Mouse (Mus musculus) G1E (cell line): ENCODE results near the gene Rprd2. TPM values are rescaled to one million over a fixed set of nuclear protein-coding genes. Genes with fewer than 3 reads are reported as not detected.

ENCODE experiments used
- ATAC-seq: 2 replicates; pipeline ENCODE4 v1.8.0; 2016; ENCODE audit warnings: mild to moderate bottlenecking; ENCODE audit not compliant: insufficient number of reproducible peaks, poor library complexity, low FRiP score, severe bottlenecking; ENCODE audit errors: extremely low read depth
- DNase-seq: peaks from one replicate; pipeline ENCODE4 v3.0.0; 2012; ENCODE audit warnings: low spot score
- H3K27me3 ChIP-seq: 2 replicates; pipeline ENCODE4 v1.6.1; 2012; ENCODE audit warnings: mild to moderate bottlenecking, low read length, inconsistent platforms; ENCODE audit not compliant: insufficient read depth
- H3K36me3 ChIP-seq: replicated peaks from 2 replicates; pipeline ENCODE3; 2012; ENCODE audit warnings: mild to moderate bottlenecking, inconsistent platforms
- H3K4me1 ChIP-seq: 2 replicates; pipeline ENCODE4 v1.6.1; 2012; ENCODE audit warnings: low read depth, low read length, inconsistent platforms, mixed read lengths; ENCODE audit not compliant: insufficient read depth
- H3K4me3 ChIP-seq: 2 replicates; pipeline ENCODE4 v1.5.1; 2012; ENCODE audit warnings: low read depth, mild to moderate bottlenecking, inconsistent platforms, low read length, moderate library complexity, mixed read lengths
- H3K9me3 ChIP-seq: replicated peaks from 2 replicates; pipeline ENCODE4 v1.6.1; 2012; ENCODE audit warnings: inconsistent platforms
- CTCF ChIP-seq: IDR thresholded peaks from 2 replicates; pipeline ENCODE4 v1.5.1; 2012; ENCODE audit warnings: low read depth, low read length, inconsistent platforms, mixed read lengths
- GATA1 ChIP-seq: IDR thresholded peaks from 2 replicates; pipeline ENCODE4 v1.6.1; 2012; ENCODE audit warnings: borderline replicate concordance, low read length, inconsistent platforms, mixed read lengths
- GATA2 ChIP-seq: IDR thresholded peaks from 2 replicates; pipeline ENCODE4 v1.6.1; 2012; ENCODE audit warnings: low read depth, low read length, inconsistent platforms, borderline replicate concordance
- POLR2AphosphoS5 ChIP-seq: IDR thresholded peaks from 2 replicates; pipeline ENCODE4 v1.6.1; 2012; ENCODE audit warnings: low read depth, low read length, inconsistent platforms; ENCODE audit not compliant: insufficient replicate concordance
- TAL1 ChIP-seq: conservative IDR thresholded peaks from 2 replicates; pipeline ENCODE4 v1.6.1; 2012; ENCODE audit warnings: low read depth, low read length, inconsistent platforms, mixed read lengths
- polyA plus RNA-seq: library from polyadenylated mRNA; stranded (reverse); fragments of >175 nt; gene quantifications from 2 replicates; pipeline ENCODE4 v1.2.3, GENCODE M21; 2012
- total RNA-seq, 2 experiments: library from RNA; stranded (forward) in 1 of 2; stranded (reverse) in 1 of 2; fragments of 200-1000 nt in 1 of 2; fragments of >200 nt in 1 of 2; fragmentation: Nextera tagmentation in 1 of 2; gene quantifications; 2 replicates each; pipeline ENCODE4 v1.2.3; 2014 to 2017

The Rprd2 gene
- total and polyA plus RNA-seq, 3 experiments = 9.1 to 116 (median 28.0) TPM

GRCm38 (mm10) chr3:95732744-95733521 is 85.7 kb downstream of the Rprd2 start:
- Histone ChIP-seq H3K36me3 (peaks cover 39% of the 10 kb centered on the region), H3K4me3 (peak overlapping the region; percentile 25; the same call in 1 of the 2 replicates), H3K4me1 (peaks cover 73% of the 10 kb centered on the region), H3K27me3 (no peaks in the 10 kb centered on the region), H3K9me3 (no peaks in the 10 kb centered on the region)
- peak; percentile 39 for DNase-seq
- TF ChIP-seq POLR2AphosphoS5 = no peak
- TF ChIP-seq CTCF = no peak
- TF ChIP-seq GATA2 = no peak; the same call in 1 of the 2 replicates
- no peak for TF ChIP-seq GATA1
- no peak for TF ChIP-seq TAL1
- ATAC-seq = no peak

- no peak for DNase-seq
- H3K27me3 ChIP-seq = no peaks in the 10 kb centered on the region
- H3K4me3 ChIP-seq = no peak overlapping the region; the same call in 1 of the 2 replicates
- H3K9me3 ChIP-seq = no peaks in the 10 kb centered on the region
- peaks cover 73% of the 10 kb centered on the region for H3K4me1 ChIP-seq
- no peak for TF ChIP-seq CTCF
- TF ChIP-seq POLR2AphosphoS5 = no peak
- no peak for TF ChIP-seq GATA1
- TF ChIP-seq TAL1 = no peak
- TF ChIP-seq GATA2 = no peak
- peaks cover 33% of the 10 kb centered on the region for H3K36me3 ChIP-seq
- no peak for ATAC-seq
Observed at GRCm38 (mm10) chr3:95732297-95732696, 86.4 kb downstream of the Rprd2 start.

GRCm38 (mm10) chr3:95731802-95732201 is 86.9 kb downstream of the Rprd2 start:
- no peak for ATAC-seq
- DNase-seq = no peak
- H3K4me3 ChIP-seq = no peak overlapping the region
- H3K36me3 ChIP-seq = peaks cover 28% of the 10 kb centered on the region
- H3K4me1 ChIP-seq = peaks cover 72% of the 10 kb centered on the region
- no peak for TF ChIP-seq TAL1
- TF ChIP-seq POLR2AphosphoS5 = no peak
- TF ChIP-seq CTCF = no peak
- no peak for TF ChIP-seq GATA2
- no peak for TF ChIP-seq GATA1
- no peaks in the 10 kb centered on the region for H3K9me3 ChIP-seq
- H3K27me3 ChIP-seq = no peaks in the 10 kb centered on the region

GRCm38 (mm10) chr3:95730431-95730830 is 88.2 kb downstream of the Rprd2 start:
- DNase-seq = no peak
- Histone ChIP-seq H3K27me3 (no peaks in the 10 kb centered on the region), H3K9me3 (no peaks in the 10 kb centered on the region), H3K4me3 (no peak overlapping the region), H3K4me1 (peaks cover 64% of the 10 kb centered on the region), H3K36me3 (peaks cover 14% of the 10 kb centered on the region)
- ATAC-seq = no peak
- TF ChIP-seq POLR2AphosphoS5 (no peak), GATA1 (no peak), GATA2 (no peak), TAL1 (no peak), CTCF (no peak)

- H3K27me3 ChIP-seq = no peaks in the 10 kb centered on the region
- ATAC-seq = no peak
- H3K4me3 ChIP-seq = no peak overlapping the region
- H3K4me1 ChIP-seq = peaks cover 48% of the 10 kb centered on the region
- H3K36me3 ChIP-seq = peaks cover 3% of the 10 kb centered on the region
- H3K9me3 ChIP-seq = no peaks in the 10 kb centered on the region
- TF ChIP-seq GATA1 = no peak
- no peak for TF ChIP-seq CTCF
- TF ChIP-seq TAL1 = no peak
- TF ChIP-seq POLR2AphosphoS5 = no peak
- no peak for TF ChIP-seq GATA2
- DNase-seq = no peak
Observed at GRCm38 (mm10) chr3:95728906-95729305, 89.8 kb downstream of the Rprd2 start.

- TF ChIP-seq TAL1 = no peak
- no peak for TF ChIP-seq POLR2AphosphoS5
- no peak for TF ChIP-seq GATA1
- TF ChIP-seq CTCF = no peak
- no peak for TF ChIP-seq GATA2
Observed at GRCm38 (mm10) chr3:95726696-95727358, 91.8 kb downstream of the Rprd2 start.

GRCm38 (mm10) chr3:95725863-95726262 is 92.8 kb downstream of the Rprd2 start:
- DNase-seq (no peak), ATAC-seq (no peak)
- TF ChIP-seq GATA1 (no peak), GATA2 (no peak), POLR2AphosphoS5 (no peak), CTCF (no peak), TAL1 (no peak)
- peaks cover 40% of the 10 kb centered on the region for H3K4me1 ChIP-seq
- no peak overlapping the region for H3K4me3 ChIP-seq
- H3K9me3 ChIP-seq = no peaks in the 10 kb centered on the region
- no peaks in the 10 kb centered on the region for H3K36me3 ChIP-seq
- no peaks in the 10 kb centered on the region for H3K27me3 ChIP-seq

More at GRCm38 (mm10) chr3:95726696-95727358, 91.8 kb downstream of the Rprd2 start:
- DNase-seq (no peak), ATAC-seq (no peak)
- Histone ChIP-seq H3K4me3 (no peak overlapping the region), H3K9me3 (no peaks in the 10 kb centered on the region), H3K4me1 (peaks cover 39% of the 10 kb centered on the region), H3K27me3 (no peaks in the 10 kb centered on the region), H3K36me3 (no peaks in the 10 kb centered on the region)
